Mouse (Mus musculus) liver, postnatal 0 days (tissue): ENCODE data around the gene Rnf24.

Source experiments
- CTCF ChIP-seq: sonication (generic); IDR thresholded peaks from 2 replicates; pipeline ENCODE4 v1.5.1; 2016; ENCODE audit warnings: antibody characterized with exemption, low read depth
- EP300 ChIP-seq: IDR thresholded peaks from 2 replicates; pipeline ENCODE4 v1.6.1; 2016; ENCODE audit warnings: antibody characterized with exemption, low read depth, mild to moderate bottlenecking

DNA sequence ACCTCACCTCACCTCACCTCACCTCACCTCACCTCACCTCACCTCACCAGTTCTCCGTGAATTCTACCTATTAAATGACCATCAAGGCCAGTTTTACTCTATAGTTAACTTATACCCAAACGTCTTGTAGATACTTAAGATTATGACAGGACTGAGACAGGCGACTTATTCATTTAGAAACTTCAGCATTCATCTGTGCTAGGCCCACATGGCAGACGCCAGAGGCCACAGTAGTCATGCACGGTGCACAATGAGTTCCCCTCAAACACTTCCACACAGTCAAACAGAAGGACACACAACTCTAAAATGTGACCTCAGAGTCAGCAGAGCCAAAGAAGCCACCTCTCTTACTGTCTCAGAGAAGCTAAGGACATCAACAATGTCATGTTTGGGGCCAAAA, 45.3 kb downstream of the Rnf24 start:
- TF ChIP-seq CTCF (no peak), EP300 (no peak)
